Mouse (Mus musculus) thymus, adult 2 months (tissue): ENCODE data around the gene Farp1.

ENCODE experiments used
- CTCF ChIP-seq: fragments of 200-500 bp; IDR thresholded peaks from 2 replicates; pipeline ENCODE4 v1.5.1; 2012; ENCODE audit warnings: mild to moderate bottlenecking, control low read depth, low read length, moderate library complexity, borderline replicate concordance; ENCODE audit not compliant: control insufficient read depth, poor library complexity, insufficient read depth; ENCODE audit errors: extremely low read depth
- POLR2A ChIP-seq: fragments of 200-500 bp; IDR thresholded peaks from 2 replicates; pipeline ENCODE4 v1.6.1; 2012; ENCODE audit warnings: mild to moderate bottlenecking, low read length, control low read depth, moderate library complexity; ENCODE audit not compliant: control insufficient read depth, poor library complexity, insufficient read depth; ENCODE audit errors: extremely low read depth

- TF ChIP-seq CTCF = no peak
- TF ChIP-seq POLR2A = no peak
Measured at GRCm38 (mm10) chr14:121057750-121058149, 22.8 kb downstream of the Farp1 start.
